Mouse (Mus musculus) testis, adult 2 months (tissue): ENCODE measurements around the gene Spag9. TPM values are rescaled to one million over a fixed set of nuclear protein-coding genes. Genes with fewer than 3 reads are reported as not detected.

Source experiments
- H3K27ac ChIP-seq: fragments of 200-500 bp; 2 replicates; pipeline ENCODE4 v1.5.1; 2012; ENCODE audit warnings: low read depth, low read length; ENCODE audit not compliant: control insufficient read depth, insufficient read depth
- H3K27me3 ChIP-seq: fragments of 200-500 bp; 2 replicates; pipeline ENCODE4 v1.6.1; 2012; ENCODE audit warnings: mild to moderate bottlenecking, low read length, moderate library complexity; ENCODE audit not compliant: control insufficient read depth, insufficient read depth
- H3K36me3 ChIP-seq: fragments of 200-500 bp; 2 replicates; pipeline ENCODE4 v1.6.1; 2012; ENCODE audit warnings: mild to moderate bottlenecking, low read length; ENCODE audit not compliant: control insufficient read depth, insufficient read depth
- H3K4me1 ChIP-seq: fragments of 200-500 bp; 2 replicates; pipeline ENCODE4 v1.6.1; 2012; ENCODE audit warnings: low read length; ENCODE audit not compliant: control insufficient read depth, insufficient read depth
- H3K4me3 ChIP-seq: fragments of 200-500 bp; 2 replicates; pipeline ENCODE4 v1.5.1; 2012; ENCODE audit warnings: low read depth, mild to moderate bottlenecking, low read length, moderate library complexity, mixed read lengths; ENCODE audit not compliant: control insufficient read depth
- CTCF ChIP-seq: fragments of 200-500 bp; IDR thresholded peaks from 2 replicates; pipeline ENCODE4 v1.5.1; 2012; ENCODE audit warnings: low read depth, mild to moderate bottlenecking, inconsistent platforms, low read length, moderate library complexity; ENCODE audit not compliant: control insufficient read depth, insufficient read depth, insufficient replicate concordance
- POLR2A ChIP-seq: fragments of 200-500 bp; IDR thresholded peaks from 2 replicates; pipeline ENCODE4 v1.6.1; 2012; ENCODE audit warnings: low read depth, mild to moderate bottlenecking, inconsistent platforms, low read length, moderate library complexity; ENCODE audit not compliant: control insufficient read depth
- polyA plus RNA-seq: library from polyadenylated mRNA; depleted of rRNA; stranded (reverse); fragments of >200 nt; gene quantifications from 2 replicates; pipeline ENCODE4 v1.2.3, GENCODE M21; 2012

The Spag9 gene
- polyA plus RNA-seq, 1 experiment = 18.8 TPM

DNA sequence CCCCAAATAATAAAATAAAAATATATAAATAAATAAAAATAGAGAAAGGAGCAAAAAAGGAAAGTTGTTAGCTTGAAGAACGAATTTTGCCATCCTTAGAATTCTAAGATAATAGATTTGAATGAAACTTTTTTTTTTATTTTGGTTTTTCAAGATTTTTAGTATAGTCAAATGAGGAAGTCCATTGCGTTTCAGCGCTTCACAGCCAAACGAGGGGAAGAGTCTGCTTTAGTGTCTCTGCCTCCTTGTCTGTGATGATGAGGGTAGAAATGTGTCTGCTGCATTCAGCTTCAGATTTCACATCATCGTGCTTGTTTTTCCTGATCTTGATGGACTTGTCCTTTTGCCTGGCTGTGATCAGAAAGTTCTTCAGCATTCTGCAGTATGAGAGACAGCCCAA is 10.6 kb upstream of the Spag9 start:
- no peak for TF ChIP-seq POLR2A
- no peak for TF ChIP-seq CTCF

DNA sequence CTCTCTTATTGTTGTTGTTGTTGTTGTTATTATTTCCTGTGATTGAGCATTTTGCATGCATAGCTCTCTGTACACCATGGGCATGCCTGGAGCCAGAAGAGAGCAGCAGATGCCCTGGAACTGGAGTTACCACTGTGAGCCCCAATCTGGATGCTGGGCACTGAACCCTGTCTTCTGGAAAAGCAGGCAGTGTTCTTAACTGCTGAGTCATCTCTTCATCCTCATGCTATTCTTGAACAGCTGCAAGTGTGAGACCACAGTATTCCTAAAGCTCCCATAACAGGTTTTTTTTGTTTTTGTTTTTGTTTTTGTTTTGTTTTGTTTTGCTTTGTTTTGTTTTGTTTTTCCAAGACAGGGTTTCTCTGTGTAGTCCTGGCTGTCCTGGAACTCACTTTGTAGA is 9.6 kb upstream of the Spag9 start:
- no peaks in the 10 kb centered on the region for H3K27me3 ChIP-seq
- TF ChIP-seq POLR2A = no peak
- no peak for TF ChIP-seq CTCF
- H3K4me1 ChIP-seq = peaks cover 22% of the 10 kb centered on the region
- H3K27ac ChIP-seq = no peak overlapping the region
- no peaks in the 10 kb centered on the region for H3K36me3 ChIP-seq
- H3K4me3 ChIP-seq = no peak overlapping the region

More for the DNA sequence above, 10.6 kb upstream of the Spag9 start:
- Histone ChIP-seq H3K4me3 (no peak overlapping the region), H3K27me3 (no peaks in the 10 kb centered on the region), H3K4me1 (peaks cover 22% of the 10 kb centered on the region), H3K36me3 (no peaks in the 10 kb centered on the region), H3K27ac (no peak overlapping the region)

DNA sequence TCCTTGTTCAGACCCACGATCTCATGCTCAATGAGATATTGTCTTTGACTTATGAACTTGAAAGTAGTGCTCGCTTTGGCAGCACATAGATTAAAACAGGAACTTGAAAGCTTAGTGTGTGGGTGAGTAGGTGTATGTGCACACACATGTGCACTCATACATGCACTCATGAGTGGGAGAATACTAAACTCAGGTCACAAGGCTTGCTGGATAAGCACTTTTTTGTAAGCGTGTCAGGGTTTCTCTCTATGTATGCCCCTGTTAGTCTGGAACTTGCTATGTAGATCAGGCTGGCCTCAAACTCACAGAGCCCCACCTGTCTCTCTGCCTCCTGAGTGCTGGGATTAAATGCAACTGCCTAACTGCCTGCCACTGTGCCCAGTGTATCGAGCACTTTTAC is 8.9 kb upstream of the Spag9 start:
- no peak for TF ChIP-seq POLR2A
- TF ChIP-seq CTCF = no peak
- H3K27ac ChIP-seq = no peak overlapping the region
- peaks cover 20% of the 10 kb centered on the region for H3K4me1 ChIP-seq
- H3K27me3 ChIP-seq = no peaks in the 10 kb centered on the region
- no peak overlapping the region for H3K4me3 ChIP-seq
- H3K36me3 ChIP-seq = no peaks in the 10 kb centered on the region

DNA sequence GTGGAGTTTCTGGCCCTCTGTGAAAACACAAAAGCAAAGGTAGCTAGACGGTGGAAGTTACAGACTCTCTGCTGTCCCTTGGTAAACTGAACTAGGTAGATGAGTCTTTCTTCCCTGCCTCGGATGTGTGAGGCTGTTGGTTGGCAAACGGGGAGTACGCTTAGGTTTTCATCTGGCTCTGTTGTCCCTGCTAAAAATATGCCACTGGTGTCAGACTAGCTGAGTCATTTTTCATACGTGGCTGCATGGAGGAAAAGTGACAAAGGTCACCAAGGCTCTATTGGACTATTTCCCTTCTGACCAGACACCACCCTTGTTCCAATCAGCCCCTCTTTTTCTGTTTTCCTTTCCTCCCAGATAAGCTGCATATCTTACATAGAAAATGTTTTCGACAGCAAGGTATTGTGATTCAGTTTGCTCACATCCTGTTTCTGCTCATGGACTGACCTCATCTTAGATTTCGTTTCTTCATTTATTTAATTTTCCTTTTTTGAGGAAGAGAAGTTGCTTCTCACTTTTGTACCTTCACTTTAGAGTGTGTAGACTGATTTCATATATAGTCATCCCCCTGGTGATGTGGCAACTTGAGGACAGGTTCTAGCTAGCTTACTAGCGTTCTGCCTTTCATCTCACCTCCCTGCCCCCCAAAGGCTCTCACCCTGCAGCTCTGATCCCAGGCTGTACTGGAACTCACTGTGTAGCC is 8.1 kb upstream of the Spag9 start:
- peaks cover 14% of the 10 kb centered on the region for H3K4me1 ChIP-seq
- no peak overlapping the region for H3K4me3 ChIP-seq
- TF ChIP-seq POLR2A (no peak), CTCF (no peak)
- H3K27ac ChIP-seq = no peak overlapping the region; the same call in 1 of the 2 replicates
- no peaks in the 10 kb centered on the region for H3K27me3 ChIP-seq
- no peaks in the 10 kb centered on the region for H3K36me3 ChIP-seq

DNA sequence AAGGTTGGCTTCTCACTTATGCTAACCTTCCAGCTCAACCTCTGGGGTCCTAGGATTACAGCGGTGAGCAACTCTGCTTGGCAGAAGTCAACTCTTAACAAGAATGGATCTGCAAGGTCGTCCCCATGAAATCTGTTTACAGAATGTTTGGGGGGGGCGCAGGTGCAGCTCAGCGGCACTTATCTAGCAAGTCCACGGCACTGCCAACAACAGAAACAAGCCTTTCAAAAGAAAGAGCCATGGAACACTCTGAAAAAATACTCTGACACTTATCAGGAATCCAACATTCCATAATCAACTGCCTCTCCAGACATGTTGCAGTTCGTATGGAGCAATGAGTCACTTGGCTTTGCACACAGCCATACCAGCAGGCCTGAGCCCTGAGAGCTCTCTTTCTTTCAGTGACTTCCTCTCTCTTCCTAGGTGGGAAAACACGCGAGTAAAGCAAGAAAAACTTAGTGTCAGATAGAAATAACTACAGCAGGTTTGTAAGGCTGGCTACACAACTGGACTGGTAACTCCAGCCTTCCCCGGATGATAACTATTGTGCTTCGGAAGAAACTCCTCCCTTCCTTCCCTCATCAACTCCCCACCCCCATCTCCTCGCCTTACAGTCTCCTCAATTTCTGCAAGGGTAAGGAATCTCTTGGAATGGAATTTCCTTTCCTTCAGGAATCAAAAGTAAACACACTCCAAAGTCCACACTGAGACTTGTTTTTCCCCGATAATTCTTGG is 7.4 kb upstream of the Spag9 start:
- TF ChIP-seq POLR2A = no peak
- TF ChIP-seq CTCF = no peak
- H3K4me3 ChIP-seq = no peak overlapping the region
- H3K4me1 ChIP-seq = peaks cover 10% of the 10 kb centered on the region
- H3K36me3 ChIP-seq = no peaks in the 10 kb centered on the region
- no peaks in the 10 kb centered on the region for H3K27me3 ChIP-seq
- peak overlapping the region; percentile 26; the same call in 1 of the 2 replicates for H3K27ac ChIP-seq

DNA sequence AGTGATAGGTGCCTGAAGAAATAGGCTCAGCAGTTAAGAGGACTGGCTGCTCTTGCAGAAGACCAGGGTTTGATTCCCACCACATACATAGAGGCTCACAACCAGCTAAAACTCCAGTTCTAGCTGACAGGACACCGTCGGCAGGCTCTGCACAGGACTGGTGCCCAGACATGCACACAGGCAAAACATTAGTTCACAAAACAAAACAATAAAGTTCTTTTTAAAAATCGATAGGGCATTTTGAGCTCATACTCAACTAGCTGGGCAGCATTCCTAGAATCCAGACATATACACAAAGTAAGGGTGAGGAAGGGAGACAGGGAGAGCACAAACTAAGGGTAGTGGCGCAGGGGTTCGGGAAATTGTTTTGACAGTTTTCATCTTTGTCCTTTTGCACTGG is 1.4 kb upstream of the Spag9 start:
- Histone ChIP-seq H3K4me3 (peak overlapping the region; percentile 86), H3K27me3 (no peaks in the 10 kb centered on the region), H3K36me3 (no peaks in the 10 kb centered on the region; the same call in 1 of the 2 replicates), H3K4me1 (no peaks in the 10 kb centered on the region), H3K27ac (peak overlapping the region; percentile 19; the same call in 1 of the 2 replicates)
- no peak for TF ChIP-seq CTCF
- no peak for TF ChIP-seq POLR2A

DNA sequence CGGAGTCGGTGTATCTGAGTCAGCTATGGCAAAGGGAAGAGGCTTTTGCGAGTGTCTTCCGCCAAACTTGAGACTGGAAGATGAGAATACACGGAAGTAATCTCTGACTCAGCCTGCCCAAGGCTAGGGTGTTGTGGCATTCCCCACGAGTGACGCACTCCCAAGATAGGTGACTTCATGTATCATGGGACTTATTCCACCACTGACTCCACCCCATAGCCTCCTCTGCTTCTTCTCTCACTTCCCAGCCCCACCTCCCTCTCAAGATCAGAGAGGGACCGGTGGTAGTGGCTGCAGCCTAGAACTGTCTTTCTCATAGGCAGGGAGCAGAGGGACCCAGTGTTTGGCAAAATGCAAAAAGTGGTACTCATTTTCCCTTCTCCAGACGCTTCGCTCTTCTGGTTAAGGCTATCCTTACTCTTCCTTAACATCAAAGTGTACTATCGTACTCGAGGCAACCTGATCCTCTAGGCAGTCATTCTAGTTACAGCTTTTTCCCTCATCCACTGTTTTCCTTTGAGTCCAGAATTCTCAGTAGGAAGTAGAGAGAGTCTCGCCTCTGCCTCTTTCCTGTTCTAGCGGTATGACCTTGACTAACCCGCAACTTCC is 676 bp upstream of the Spag9 start:
- no peaks in the 10 kb centered on the region; the same call in none of the 2 replicates for H3K36me3 ChIP-seq
- no peaks in the 10 kb centered on the region for H3K27me3 ChIP-seq
- TF ChIP-seq CTCF (no peak), POLR2A (peak; percentile 52; the same call in 1 of the 2 replicates)
- H3K4me1 ChIP-seq = no peaks in the 10 kb centered on the region
- peak overlapping the region; percentile 86 for H3K4me3 ChIP-seq
- peak overlapping the region; percentile 87 for H3K27ac ChIP-seq
